Mouse (Mus musculus) testis, adult 2 months (tissue): Measurements from ENCODE around the gene Adcy1.

ENCODE experiments used
- CTCF ChIP-seq: fragments of 200-500 bp; IDR thresholded peaks from 2 replicates; pipeline ENCODE4 v1.5.1; 2012; ENCODE audit warnings: low read depth, mild to moderate bottlenecking, inconsistent platforms, low read length, moderate library complexity; ENCODE audit not compliant: control insufficient read depth, insufficient read depth, insufficient replicate concordance
- POLR2A ChIP-seq: fragments of 200-500 bp; IDR thresholded peaks from 2 replicates; pipeline ENCODE4 v1.6.1; 2012; ENCODE audit warnings: low read depth, mild to moderate bottlenecking, inconsistent platforms, low read length, moderate library complexity; ENCODE audit not compliant: control insufficient read depth

DNA sequence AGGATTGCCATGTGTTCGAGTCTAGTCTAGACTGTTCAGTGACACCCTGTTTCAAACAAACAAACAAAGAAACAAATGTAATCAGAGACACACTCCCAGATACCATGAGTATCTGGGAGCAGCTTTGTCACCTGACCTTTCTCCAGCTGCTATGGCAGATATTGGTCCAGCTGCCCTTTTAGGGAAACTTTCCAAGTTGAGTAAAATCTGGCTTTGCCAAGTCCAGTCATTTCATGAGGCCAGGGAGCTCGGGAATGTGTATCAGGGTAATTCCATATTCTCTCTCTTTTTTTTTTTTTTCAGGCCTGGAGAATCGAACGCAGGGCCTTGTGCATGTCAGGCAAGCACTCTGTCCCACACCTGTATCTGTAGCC is 132.0 kb downstream of the Adcy1 start:
- no peak for TF ChIP-seq POLR2A
- TF ChIP-seq CTCF = no peak
